Mouse (Mus musculus) lung, postnatal 0 days (tissue): ENCODE measurements at regions not wholly inside any gene's neighbourhood (a gene's known extent, or its start where the extent isn't known, plus 50 kb on each side); places are given as distances from the start of the nearest gene placed in this dataset.
A peak's percentile ranks its signal among the peaks of the same experiment; 100 is the strongest.

Source experiments
- ATAC-seq: fragments of 200-750 bp; cut with Nextera tagmentation; 2 replicates; pipeline ENCODE4 v1.8.0; 2017; ENCODE audit warnings: moderate library complexity
- DNase-seq: peaks from one replicate; pipeline ENCODE4 v3.0.0-alpha.2; 2016; ENCODE audit warnings: low spot score
- H3K27ac ChIP-seq: fragments of 300-500 bp; sonication (generic); 2 replicates; pipeline ENCODE4 v1.5.1; 2014; ENCODE audit warnings: antibody characterized with exemption, mild to moderate bottlenecking, low read length, mixed read lengths
- H3K27me3 ChIP-seq: fragments of 300-500 bp; sonication (generic); replicated peaks from 2 replicates; pipeline ENCODE4 v1.6.1; 2014; ENCODE audit warnings: low read length, mixed read lengths; ENCODE audit not compliant: insufficient read depth
- H3K36me3 ChIP-seq: fragments of 300-500 bp; sonication (generic); 2 replicates; pipeline ENCODE4 v1.6.1; 2014; ENCODE audit warnings: low read length, mixed read lengths; ENCODE audit not compliant: insufficient read depth
- H3K4me1 ChIP-seq: fragments of 300-500 bp; sonication (generic); 2 replicates; pipeline ENCODE4 v1.6.1; 2014; ENCODE audit warnings: antibody characterized with exemption, low read depth, low read length, mixed read lengths; ENCODE audit not compliant: insufficient read depth
- H3K4me2 ChIP-seq: fragments of 300-500 bp; sonication (generic); replicated peaks from 2 replicates; pipeline ENCODE4 v1.6.1; 2014; ENCODE audit warnings: low read depth, mild to moderate bottlenecking, low read length, moderate library complexity, mixed read lengths
- H3K4me3 ChIP-seq: fragments of 300-500 bp; sonication (generic); 2 replicates; pipeline ENCODE4 v1.5.1; 2014; ENCODE audit warnings: low read depth, low read length
- H3K9ac ChIP-seq: fragments of 300-500 bp; sonication (generic); replicated peaks from 2 replicates; pipeline ENCODE4 v1.6.1; 2014; ENCODE audit warnings: low read depth, mild to moderate bottlenecking
- H3K9me3 ChIP-seq: fragments of 300-500 bp; sonication (generic); 2 replicates; pipeline ENCODE4 v1.6.1; 2016; ENCODE audit warnings: low read length, mixed read lengths
- CTCF ChIP-seq: IDR thresholded peaks from 2 replicates; pipeline ENCODE4 v1.5.1; 2016; ENCODE audit warnings: antibody characterized with exemption, mild to moderate bottlenecking
- EP300 ChIP-seq: IDR thresholded peaks from 2 replicates; pipeline ENCODE4 v1.6.1; 2016; ENCODE audit warnings: antibody characterized with exemption, mild to moderate bottlenecking, control low read depth
- WGBS: fragments of 180-500 bp; shearing (Covaris S2); extraction: QIAGEN DNeasy Blood & Tissue Kit; methylation state at CpG from one replicate; pipeline ENCODE4 v1.1.7; 2014; 5-methylcytosine and 5-hydroxymethylcytosine counted together

- 74% methylated on average over 6 of the region's 6 CpGs for WGBS
- Histone ChIP-seq H3K4me1 (no peaks in the 10 kb centered on the region), H3K4me2 (no peak overlapping the region), H3K9ac (no peak overlapping the region), H3K4me3 (no peak overlapping the region), H3K9me3 (no peaks in the 10 kb centered on the region), H3K36me3 (no peaks in the 10 kb centered on the region), H3K27me3 (no peaks in the 10 kb centered on the region), H3K27ac (no peak overlapping the region)
- DNase-seq (no peak), ATAC-seq (no peak)
- TF ChIP-seq CTCF, result peak; percentile 43
- TF ChIP-seq EP300, result no peak
These were observed 150.3 kb upstream of the Rpl34 start for GRCm38 (mm10) chr3:130880482-130880881.

GRCm38 (mm10) chr3:130879463-130879862, 149.3 kb upstream of the Rpl34 start:
- Histone ChIP-seq H3K4me2 (no peak overlapping the region), H3K9me3 (no peaks in the 10 kb centered on the region), H3K4me1 (no peaks in the 10 kb centered on the region), H3K27ac (no peak overlapping the region), H3K27me3 (no peaks in the 10 kb centered on the region), H3K4me3 (no peak overlapping the region), H3K36me3 (no peaks in the 10 kb centered on the region), H3K9ac (no peak overlapping the region)
- 20% methylated on average over 8 of the region's 8 CpGs for WGBS
- no peak for TF ChIP-seq CTCF
- peak; percentile 42; the same call in 1 of the 2 replicates for TF ChIP-seq EP300
- ATAC-seq, result peak; percentile 69
- DNase-seq, result peak; percentile 49

DNA sequence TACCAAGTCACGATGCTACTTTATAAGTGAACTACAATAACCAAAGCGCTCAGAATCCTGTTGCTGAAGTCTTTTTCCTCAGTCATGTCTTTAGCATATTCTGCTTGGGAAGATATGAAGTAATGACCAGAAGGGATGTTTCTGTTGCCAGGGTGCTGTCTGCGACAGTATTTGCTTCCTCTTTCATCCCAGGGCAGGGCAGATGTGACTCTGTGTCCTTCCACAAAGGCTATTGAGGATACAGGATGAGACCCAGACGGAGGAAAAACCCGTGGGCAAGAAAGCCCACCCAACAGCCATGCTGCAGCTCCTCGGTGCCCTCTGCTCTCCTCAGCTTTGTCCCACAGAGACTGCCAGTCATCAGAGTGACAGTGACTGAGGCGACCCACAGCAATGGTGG, 148.6 kb upstream of the Rpl34 start:
- TF ChIP-seq EP300, result no peak
- no peak for TF ChIP-seq CTCF
- WGBS, result 69% methylated on average over 7 of the region's 7 CpGs
- H3K4me1 ChIP-seq, result no peaks in the 10 kb centered on the region
- H3K4me2 ChIP-seq, result no peak overlapping the region
- no peak overlapping the region for H3K27ac ChIP-seq
- no peak overlapping the region for H3K9ac ChIP-seq
- H3K36me3 ChIP-seq, result no peaks in the 10 kb centered on the region
- no peaks in the 10 kb centered on the region for H3K9me3 ChIP-seq
- no peaks in the 10 kb centered on the region for H3K27me3 ChIP-seq
- DNase-seq (peak; percentile 27), ATAC-seq (0 out of 2 replicates have a peak, but pooled peaks have one; percentile 25)
- no peak overlapping the region for H3K4me3 ChIP-seq

DNA sequence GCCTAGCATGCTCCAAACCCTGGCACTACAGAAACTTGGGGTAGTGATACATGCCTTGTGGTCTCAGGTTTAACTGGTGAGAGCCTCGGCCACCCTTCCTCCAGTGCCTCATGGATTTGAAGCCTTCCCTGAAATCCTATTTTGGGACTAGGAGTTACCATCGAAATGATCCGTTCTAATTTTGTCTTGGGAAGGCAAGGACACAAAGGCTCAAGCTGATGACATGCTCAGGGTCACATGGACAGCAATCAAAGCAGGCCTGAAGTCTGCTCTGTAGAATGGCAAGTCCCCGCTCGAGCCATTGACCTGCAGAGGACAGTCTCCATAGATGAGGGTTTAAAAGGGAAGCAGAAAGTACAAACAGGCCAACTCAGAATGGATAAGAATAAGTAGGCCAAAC, 147.8 kb upstream of the Rpl34 start:
- H3K27ac ChIP-seq, result no peak overlapping the region
- no peak overlapping the region for H3K4me3 ChIP-seq
- no peak for ATAC-seq
- TF ChIP-seq EP300, result no peak
- no peak for TF ChIP-seq CTCF
- H3K4me2 ChIP-seq, result no peak overlapping the region
- no peaks in the 10 kb centered on the region for H3K4me1 ChIP-seq
- H3K27me3 ChIP-seq, result no peaks in the 10 kb centered on the region
- DNase-seq, result no peak
- 94% methylated on average over 5 of the region's 5 CpGs for WGBS
- H3K36me3 ChIP-seq, result no peaks in the 10 kb centered on the region
- H3K9me3 ChIP-seq, result no peaks in the 10 kb centered on the region
- no peak overlapping the region for H3K9ac ChIP-seq

- H3K9me3 ChIP-seq, result no peaks in the 10 kb centered on the region
- no peaks in the 10 kb centered on the region for H3K27me3 ChIP-seq
- no peak overlapping the region for H3K4me2 ChIP-seq
- no peak overlapping the region for H3K9ac ChIP-seq
- no peak for TF ChIP-seq CTCF
- TF ChIP-seq EP300, result no peak
- H3K4me1 ChIP-seq, result no peaks in the 10 kb centered on the region
- H3K27ac ChIP-seq, result no peak overlapping the region
- no peak overlapping the region for H3K4me3 ChIP-seq
- no peak for ATAC-seq
- no peak for DNase-seq
- no peaks in the 10 kb centered on the region for H3K36me3 ChIP-seq
- WGBS, result 62% methylated on average over 11 of the region's 11 CpGs
These were observed 143.5 kb upstream of the Rpl34 start for GRCm38 (mm10) chr3:130873745-130874144.

DNA sequence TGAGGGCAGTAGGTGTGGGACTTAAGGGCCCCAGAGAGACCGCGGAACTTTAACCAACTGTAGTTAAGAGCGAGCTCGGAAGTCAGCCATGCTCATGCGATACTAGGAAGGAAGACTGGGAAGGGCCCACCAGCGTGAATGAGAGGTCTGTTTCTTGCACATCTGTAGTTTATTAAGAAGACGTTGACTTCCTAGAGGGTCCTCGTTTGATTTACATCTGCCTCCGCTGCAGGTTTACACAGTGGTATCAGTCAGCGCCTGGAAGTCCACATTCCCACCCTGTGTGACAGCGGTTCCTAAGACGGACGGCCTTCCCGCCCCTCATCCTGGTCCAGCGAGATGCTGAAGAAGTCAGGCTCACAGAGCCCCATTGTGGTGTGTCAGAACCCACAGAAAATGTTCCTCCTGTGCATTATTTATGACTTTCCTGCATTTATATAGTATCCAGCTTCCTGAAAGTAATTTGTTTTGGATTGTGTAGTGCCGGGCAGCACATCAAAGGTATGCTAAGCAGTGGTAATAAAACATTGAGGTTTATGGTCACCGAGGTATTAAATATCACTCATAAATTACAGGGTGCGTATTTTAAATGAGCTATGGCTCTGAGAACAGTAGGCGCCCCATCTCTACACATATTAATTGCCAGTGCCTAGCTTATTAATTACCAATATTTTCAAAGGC, 136.9 kb upstream of the Rpl34 start:
- no peak for DNase-seq
- no peaks in the 10 kb centered on the region; the same call in 1 of the 2 replicates for H3K27me3 ChIP-seq
- no peaks in the 10 kb centered on the region for H3K36me3 ChIP-seq
- no peak overlapping the region for H3K4me2 ChIP-seq
- no peaks in the 10 kb centered on the region for H3K9me3 ChIP-seq
- no peak overlapping the region for H3K4me3 ChIP-seq
- TF ChIP-seq EP300 (no peak), CTCF (no peak)
- ATAC-seq, result no peak
- no peak overlapping the region for H3K27ac ChIP-seq
- H3K4me1 ChIP-seq, result no peaks in the 10 kb centered on the region
- H3K9ac ChIP-seq, result no peak overlapping the region
- 58% methylated on average over 19 of the region's 19 CpGs for WGBS
